Mouse (Mus musculus): ENCODE results near the gene Txnrd1.

The Txnrd1 gene

DNA sequence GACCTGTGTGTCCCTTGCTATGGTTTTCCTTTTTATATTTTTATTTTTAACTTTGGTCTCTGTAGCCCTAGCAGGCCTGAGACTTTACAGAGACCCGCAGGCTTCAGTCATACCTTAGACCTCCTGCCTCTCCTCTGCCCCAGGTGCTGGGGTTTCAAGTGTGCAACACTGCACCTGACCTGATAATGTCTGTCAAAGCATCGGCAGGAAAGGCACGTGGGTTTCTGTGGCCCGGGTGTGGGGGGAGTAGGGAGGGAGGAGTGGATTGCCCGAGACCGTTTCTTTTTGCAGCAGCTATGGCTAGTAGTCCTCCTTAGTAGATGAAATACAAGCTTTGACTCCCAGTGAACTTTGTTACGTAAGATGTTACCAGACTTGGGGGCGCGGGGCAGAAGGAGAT lies 15.8 kb upstream of the Txnrd1 start:
- no peak for DNase-seq (ENCODE audit: extremely low spot score, low spot score)

DNA sequence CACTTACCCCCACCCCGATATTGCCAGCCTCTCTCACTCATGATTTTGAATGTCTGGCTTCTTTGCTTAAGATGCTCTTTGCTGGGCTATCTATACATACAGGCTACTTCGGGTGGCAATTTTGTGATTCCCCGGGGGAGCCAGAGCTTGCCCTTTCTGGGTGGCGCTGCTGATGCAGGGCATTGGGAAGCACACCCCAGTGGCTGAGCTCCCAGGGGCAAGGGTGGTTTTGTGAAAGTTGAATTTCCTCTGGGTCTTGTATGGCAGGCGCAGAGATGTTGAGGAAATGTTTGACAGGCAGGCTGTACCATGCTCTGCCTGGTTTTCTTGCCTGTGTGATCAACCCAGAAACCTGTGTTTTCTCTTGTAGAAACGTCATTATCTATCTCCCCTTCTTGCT lies 15.1 kb upstream of the Txnrd1 start:
- DNase-seq (ENCODE audit: extremely low spot score, low spot score) = no peak

- no peak for DNase-seq (ENCODE audit: extremely low spot score, low spot score)
Observed at GRCm38 (mm10) chr10:82823108-82823778, 10.5 kb upstream of the Txnrd1 start.

GRCm38 (mm10) chr10:82823779-82824177 lies 10.0 kb upstream of the Txnrd1 start:
- no peak for DNase-seq (ENCODE audit: extremely low spot score, low spot score)

- DNase-seq (ENCODE audit: extremely low spot score, low spot score) = no peak
Observed at GRCm38 (mm10) chr10:82824541-82824940, 9.2 kb upstream of the Txnrd1 start.

GRCm38 (mm10) chr10:82826516-82826915 lies 7.2 kb upstream of the Txnrd1 start:
- no peak for DNase-seq (ENCODE audit: extremely low spot score, low spot score)

- DNase-seq (ENCODE audit: extremely low spot score, low spot score) = no peak
Observed at GRCm38 (mm10) chr10:82835898-82836297, 2.1 kb downstream of the Txnrd1 start.

- no peak for DNase-seq (ENCODE audit: extremely low spot score, low spot score)
Observed at GRCm38 (mm10) chr10:82838390-82838789, 4.6 kb downstream of the Txnrd1 start.

- no peak for DNase-seq (ENCODE audit: extremely low spot score, low spot score)
Observed at GRCm38 (mm10) chr10:82844090-82844489, 10.3 kb downstream of the Txnrd1 start.

GRCm38 (mm10) chr10:82844731-82845130 lies 11.0 kb downstream of the Txnrd1 start:
- DNase-seq (ENCODE audit: extremely low spot score, low spot score) = no peak

DNA sequence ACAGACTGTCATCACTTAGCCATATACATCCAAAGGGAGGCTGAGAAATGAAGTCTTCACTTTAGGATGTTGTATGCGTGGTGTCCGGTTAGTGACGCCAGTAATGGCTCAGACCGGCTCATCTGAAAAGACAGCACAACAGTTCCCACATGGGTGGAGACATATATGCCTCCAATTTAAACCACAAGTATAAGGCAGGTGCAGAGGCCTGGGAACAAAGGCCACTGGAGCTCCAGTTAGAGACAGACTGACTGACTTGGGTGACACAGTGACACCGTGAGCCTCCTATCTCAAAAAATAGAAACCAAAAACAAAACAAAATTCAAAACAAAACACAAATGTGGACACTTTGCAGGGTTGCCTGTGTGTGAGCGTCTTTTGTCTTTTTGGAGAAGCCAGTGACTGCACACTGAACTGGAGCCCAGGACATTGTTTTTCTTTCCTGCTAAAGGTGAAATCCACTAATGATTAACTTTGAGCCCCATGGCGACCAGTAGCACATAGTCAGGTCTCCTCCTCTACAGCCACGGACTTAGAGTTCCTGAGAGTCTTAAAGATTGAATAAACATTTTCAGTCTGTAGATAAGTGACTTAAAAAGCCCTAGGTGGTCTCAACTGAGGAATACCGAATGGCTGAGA lies 14.2 kb downstream of the Txnrd1 start:
- DNase-seq (ENCODE audit: extremely low spot score, low spot score) = no peak

GRCm38 (mm10) chr10:82849686-82850353 lies 16.1 kb downstream of the Txnrd1 start:
- no peak for DNase-seq (ENCODE audit: extremely low spot score, low spot score)

- no peak for DNase-seq (ENCODE audit: extremely low spot score, low spot score)
Observed at GRCm38 (mm10) chr10:82850354-82850752, 16.6 kb downstream of the Txnrd1 start.

GRCm38 (mm10) chr10:82851751-82852150 lies 18.0 kb downstream of the Txnrd1 start:
- DNase-seq (ENCODE audit: extremely low spot score, low spot score) = no peak

GRCm38 (mm10) chr10:82858032-82858680 lies 24.4 kb downstream of the Txnrd1 start:
- no peak for DNase-seq (ENCODE audit: extremely low spot score, low spot score)

- DNase-seq (ENCODE audit: extremely low spot score, low spot score) = peak; percentile 89
Observed at GRCm38 (mm10) chr10:82858691-82859532, 25.2 kb downstream of the Txnrd1 start.

DNA sequence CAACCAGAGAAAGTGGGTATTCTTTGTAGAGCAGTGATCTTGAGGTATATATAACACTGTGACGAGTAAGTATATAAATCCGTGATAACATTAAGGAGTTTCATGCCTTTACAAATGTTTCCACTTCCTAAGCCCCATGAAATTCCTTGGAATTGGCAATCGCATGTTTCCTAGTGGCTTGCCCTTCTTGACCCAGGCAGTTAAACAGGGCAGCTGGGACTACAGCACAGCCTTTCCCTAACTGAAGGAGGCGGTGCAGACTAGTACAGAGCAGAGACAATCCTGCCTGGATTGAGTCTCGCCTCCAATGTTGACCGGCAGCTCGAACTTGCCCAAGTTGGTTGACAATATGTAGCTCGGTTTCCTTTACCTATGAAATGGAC lies 25.8 kb downstream of the Txnrd1 start:
- DNase-seq (ENCODE audit: extremely low spot score, low spot score) = peak; percentile 56

DNA sequence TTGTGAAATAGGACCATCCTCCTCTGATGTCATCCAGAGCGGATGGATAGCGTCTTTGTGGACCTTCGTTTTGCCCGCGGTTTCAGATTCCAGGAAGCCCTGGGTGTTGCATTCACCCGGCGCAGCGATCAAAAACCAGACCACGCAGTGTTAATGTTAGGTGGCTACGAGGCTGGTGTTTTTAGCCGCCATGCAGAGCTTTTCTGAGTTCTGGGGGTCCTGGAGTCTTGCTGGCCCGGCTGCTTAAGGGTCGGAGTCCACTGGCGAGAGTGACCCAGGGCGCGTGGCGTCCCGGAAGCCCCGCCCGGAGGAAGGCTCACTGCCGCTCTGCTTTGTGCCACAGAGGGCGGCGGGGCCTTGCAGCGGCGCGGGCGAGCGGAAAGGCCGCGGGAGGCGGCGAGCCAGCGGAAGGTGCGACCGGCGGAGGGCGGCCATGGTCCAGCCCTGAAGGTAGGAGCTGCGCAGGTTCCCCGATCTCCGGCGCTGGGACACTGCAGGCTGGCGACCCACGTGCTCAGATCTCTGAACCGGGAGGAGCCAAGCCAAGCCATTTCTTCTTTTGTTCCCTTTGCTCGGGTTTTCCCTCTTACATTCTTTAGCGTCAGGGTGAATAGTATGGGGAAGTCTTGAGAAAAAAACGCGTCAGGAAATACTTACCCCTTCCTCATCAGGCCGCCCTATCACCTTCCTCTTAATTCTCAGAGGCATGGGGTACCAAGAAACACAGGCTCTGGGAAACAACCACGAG lies 26.6 kb downstream of the Txnrd1 start:
- DNase-seq (ENCODE audit: extremely low spot score, low spot score) = peak; percentile 86

DNA sequence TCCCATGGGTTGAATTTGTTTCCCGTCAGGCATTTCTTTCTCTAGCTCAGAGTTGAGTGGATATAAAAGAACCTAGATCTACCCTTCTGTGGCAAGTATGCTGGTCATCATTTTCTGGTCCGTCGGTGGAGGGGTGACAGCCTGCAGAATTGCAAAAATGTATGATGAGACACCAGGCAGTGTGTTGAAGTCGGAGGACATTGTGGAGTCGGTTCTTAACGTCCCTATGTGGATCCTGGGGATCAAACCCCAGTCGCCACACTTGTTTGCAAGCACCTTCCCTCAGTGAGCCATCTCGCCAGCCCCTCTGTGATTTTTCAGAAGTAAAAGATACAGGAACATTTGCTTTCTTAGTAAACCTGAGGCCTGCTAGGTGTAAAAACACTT lies 27.2 kb downstream of the Txnrd1 start:
- peak; percentile 56 for DNase-seq (ENCODE audit: extremely low spot score, low spot score)

DNA sequence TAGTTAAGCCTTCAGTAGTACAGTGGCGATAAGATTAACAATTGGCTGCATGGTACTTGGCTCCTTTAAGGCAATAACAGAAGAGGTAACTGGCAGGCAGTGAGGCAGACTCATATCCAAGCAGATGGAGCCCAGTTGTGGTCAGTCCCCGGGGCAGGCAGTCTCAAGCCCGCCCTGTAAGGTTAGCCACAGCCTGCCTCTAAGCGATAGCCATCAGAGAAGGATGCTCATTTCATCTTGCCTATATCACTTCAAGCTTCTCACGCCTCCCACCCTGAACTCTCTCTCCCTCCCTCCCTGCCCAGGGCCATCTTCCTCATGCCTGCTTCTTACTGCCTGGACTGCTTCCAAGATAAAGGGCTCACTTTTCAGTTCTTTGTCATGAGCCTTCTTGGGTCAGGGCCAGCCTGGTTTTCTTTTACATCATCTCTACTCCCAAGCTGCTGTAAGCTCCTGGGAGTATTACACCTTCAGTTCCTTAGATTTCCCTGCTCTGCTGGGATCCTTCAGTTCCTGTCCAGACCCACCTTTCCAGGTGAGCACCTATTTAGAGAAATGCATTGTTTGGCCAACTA lies 29.4 kb downstream of the Txnrd1 start:
- DNase-seq (ENCODE audit: extremely low spot score, low spot score) = no peak
